Mouse (Mus musculus): Measurements from ENCODE around the gene Ints3.

Gene Ints3

GRCm38 (mm10) chr3:90389511-90390490 is 43.6 kb downstream of the Ints3 start, which contains the start of gene Slc27a3:
Slc27a3 (minus strand) TSS chr3:90389938.
- DNase-seq (ENCODE audit: low spot score), result peak; percentile 26

GRCm38 (mm10) chr3:90388726-90389510 is 44.5 kb downstream of the Ints3 start:
- peak; percentile 36 for DNase-seq (ENCODE audit: low spot score)

GRCm38 (mm10) chr3:90388192-90388591 is 45.2 kb downstream of the Ints3 start:
- DNase-seq (ENCODE audit: low spot score), result no peak

- no peak for DNase-seq (ENCODE audit: low spot score)
These were observed 45.9 kb downstream of the Ints3 start for GRCm38 (mm10) chr3:90387483-90387882.

- no peak for DNase-seq (ENCODE audit: low spot score)
These were observed 46.6 kb downstream of the Ints3 start for GRCm38 (mm10) chr3:90386817-90387216.

DNA sequence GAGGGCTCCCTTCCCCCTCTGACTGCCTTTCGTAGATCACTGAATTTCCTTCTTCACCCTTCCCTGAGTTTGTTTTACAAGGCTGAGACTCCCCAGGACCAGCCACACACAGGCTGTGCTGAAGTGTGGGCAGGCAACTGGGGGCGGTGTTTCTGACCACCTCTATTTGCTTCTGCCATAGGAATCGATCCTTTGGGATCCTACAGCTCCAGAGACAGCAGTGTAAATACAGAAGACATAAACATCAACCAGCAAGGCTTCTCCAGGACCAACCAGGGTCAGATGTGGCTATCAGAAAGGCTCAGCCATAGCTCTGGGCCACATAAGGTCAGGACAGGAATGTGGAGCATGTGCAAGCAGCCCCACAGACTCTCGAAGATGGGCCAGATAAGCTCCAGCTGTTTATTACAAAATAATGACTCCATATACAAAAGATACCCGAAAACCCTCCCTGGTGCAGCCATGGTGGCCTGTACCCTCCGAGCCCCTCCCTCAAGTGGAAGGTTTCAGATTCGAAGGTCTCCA is 48.5 kb downstream of the Ints3 start:
- no peak for DNase-seq (ENCODE audit: low spot score)

- DNase-seq (ENCODE audit: low spot score), result no peak
These were observed 49.7 kb downstream of the Ints3 start for GRCm38 (mm10) chr3:90383690-90384089.

DNA sequence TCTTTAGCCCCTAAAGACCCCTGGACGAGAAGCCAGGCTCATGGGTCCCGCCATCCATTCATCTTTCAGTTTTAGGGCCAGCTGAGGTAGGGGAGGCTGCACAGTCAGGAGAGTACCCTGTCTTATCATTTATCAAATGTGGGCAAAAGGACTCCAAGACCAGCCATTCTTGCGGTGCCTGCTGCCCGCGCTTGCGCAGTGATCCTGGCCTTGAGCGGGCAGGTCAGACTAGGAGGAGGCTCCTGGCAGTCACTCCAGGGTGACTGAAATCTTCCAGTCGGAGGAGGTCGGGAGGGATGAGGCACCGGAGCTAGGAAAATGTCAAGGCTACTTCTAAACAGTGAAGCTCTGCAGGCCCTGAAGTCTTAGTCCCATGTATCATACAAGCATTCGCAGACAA is 51.7 kb downstream of the Ints3 start:
- DNase-seq (ENCODE audit: low spot score), result no peak

DNA sequence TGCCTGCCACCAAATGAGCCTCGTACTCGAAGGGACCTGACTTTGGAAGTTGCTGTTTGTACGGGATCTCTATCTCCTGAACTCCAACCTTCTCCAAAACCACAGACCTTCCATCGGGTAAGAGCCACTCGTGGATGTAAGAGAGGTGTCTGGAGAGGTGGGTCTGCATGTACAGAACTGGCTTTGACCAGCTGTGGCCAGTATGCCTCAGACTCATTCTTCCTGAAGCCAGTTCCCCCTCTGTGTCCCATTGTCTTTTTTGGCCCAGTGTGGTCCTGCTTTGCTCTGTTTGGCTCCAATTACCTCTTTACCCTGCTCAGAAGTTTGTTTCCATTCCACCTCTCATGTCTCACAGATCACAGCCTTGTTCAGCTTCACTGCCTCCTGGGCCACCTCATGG is 54.9 kb downstream of the Ints3 start:
- no peak for DNase-seq (ENCODE audit: low spot score)

- no peak for DNase-seq (ENCODE audit: low spot score)
These were observed 57.2 kb downstream of the Ints3 start for GRCm38 (mm10) chr3:90376247-90376585.

- no peak for DNase-seq (ENCODE audit: low spot score)
These were observed 57.7 kb downstream of the Ints3 start for GRCm38 (mm10) chr3:90375562-90376246.

GRCm38 (mm10) chr3:90374368-90374767 is 59.1 kb downstream of the Ints3 start:
- DNase-seq (ENCODE audit: low spot score), result no peak

DNA sequence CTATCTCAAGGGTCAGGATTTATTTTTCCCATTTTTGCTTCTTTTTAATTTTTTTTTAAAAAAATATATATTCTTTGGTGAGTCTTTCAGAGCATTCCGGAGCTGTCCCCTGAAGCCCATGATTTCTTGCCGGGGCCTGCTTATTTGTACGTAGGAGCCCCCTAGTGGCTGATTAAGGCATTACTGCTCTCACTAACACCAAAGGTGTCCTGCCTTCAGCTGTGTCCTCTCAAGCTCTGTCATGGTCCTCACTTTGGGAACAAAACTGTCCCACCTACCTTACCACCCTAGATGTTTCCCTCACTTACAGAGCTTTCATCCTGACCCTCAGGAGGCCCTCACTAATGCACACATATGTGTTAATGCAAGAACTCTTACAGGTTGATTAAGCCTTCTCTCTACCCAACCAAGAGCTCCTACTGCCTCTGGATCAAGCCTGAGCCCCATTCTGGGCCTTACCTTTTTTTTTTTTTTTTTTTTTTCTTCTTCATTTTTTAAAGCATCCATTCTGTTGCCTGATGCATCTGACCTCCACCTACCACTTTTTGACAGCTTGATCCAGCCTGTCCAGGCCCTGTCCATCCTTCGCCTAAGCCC is 59.9 kb downstream of the Ints3 start:
- DNase-seq (ENCODE audit: low spot score), result peak; percentile 75

- no peak for DNase-seq (ENCODE audit: low spot score)
These were observed 60.6 kb downstream of the Ints3 start for GRCm38 (mm10) chr3:90372817-90373216.

GRCm38 (mm10) chr3:90371857-90372256 is 61.6 kb downstream of the Ints3 start:
- no peak for DNase-seq (ENCODE audit: low spot score)

DNA sequence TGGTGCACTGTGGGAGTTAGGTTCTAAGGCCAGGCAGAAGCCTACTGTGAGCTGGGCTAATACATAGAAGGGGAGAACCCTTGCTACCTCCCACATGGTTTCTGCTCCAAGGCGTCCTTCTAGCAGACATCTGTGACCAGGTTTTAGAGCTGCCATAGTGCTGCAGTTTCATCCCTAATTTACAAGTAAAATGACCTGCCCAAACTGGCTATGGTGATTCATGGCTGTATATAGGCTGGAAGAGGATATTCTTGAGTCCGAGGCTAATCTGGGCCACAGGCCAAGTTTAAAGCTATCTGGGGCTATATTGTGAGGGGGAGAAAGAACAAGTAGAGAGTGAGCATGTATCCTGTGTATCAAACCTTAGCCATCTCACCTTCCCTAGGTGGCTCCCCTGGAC is 64.4 kb downstream of the Ints3 start:
- no peak for DNase-seq (ENCODE audit: low spot score)

DNA sequence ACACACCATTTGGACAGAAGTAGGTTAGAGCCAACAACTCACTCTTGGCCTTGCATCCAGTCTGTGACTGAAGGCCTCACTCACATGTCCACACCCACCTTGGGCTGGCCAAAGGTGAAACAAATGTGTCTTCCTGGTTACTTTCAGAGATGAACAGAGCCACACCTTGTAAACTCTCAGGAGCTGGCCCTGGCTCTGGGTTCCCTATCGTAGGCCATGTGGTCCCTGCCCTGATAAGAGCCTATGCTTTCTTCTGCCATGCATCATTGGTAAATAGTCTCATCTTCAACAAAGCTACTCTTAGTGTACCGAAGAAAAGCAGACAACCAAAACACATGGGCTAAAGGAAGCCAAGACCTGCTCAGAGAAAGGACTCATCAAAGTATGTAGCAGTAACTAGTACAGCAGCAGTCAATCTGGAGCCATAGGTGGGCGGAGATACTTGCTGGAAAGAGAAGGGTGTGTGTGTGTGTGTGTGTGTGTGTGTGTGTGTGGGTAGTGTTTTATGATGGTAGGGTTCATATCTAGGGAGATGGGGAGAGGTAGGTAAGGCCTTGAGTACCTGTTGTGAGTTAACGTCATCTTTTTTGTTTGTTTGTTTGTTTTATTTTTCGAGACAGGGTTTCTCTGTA is 66.3 kb downstream of the Ints3 start:
- DNase-seq (ENCODE audit: low spot score), result no peak

DNA sequence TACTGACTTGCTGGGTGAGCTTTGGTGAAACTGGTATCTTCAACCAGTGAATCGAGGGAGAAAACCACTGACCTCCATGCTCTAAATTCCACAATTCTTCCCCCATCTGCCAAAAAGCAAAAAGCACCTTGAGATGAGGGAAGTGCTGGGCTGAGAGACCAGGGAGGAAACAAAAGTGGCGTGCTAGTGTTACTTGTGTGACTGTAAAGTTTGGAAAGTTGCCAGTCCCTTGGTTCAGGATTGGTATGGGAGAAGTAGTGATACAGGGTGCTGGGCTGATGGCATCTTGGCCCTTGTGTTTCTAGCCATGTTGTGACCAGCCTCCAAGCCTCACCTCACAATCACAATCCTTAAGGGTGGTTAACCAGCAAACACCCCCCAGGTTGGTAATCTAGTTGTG is 71.1 kb downstream of the Ints3 start:
- DNase-seq (ENCODE audit: low spot score), result no peak

DNA sequence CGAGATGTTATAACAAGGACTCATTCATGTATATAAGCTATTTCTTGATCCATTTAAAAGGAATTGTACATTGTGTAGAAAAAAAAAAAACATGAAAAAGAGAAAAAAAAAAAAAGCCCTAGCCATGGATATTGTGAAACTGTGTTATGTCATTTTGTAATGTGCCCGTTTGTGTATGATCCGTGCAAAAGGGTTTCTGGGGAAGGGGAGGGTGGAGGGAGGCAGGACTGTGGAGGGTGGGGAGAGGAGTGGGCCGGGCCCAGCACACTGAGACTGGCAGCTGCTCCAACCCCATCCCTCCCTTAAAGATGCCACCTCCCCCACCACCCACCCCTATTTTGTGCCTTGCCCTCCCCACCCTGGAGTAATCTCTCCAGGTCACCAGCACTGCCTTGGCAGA is 71.9 kb downstream of the Ints3 start:
- no peak for DNase-seq (ENCODE audit: low spot score)

- DNase-seq (ENCODE audit: low spot score), result no peak
These were observed 74.2 kb downstream of the Ints3 start for GRCm38 (mm10) chr3:90359230-90359629.

DNA sequence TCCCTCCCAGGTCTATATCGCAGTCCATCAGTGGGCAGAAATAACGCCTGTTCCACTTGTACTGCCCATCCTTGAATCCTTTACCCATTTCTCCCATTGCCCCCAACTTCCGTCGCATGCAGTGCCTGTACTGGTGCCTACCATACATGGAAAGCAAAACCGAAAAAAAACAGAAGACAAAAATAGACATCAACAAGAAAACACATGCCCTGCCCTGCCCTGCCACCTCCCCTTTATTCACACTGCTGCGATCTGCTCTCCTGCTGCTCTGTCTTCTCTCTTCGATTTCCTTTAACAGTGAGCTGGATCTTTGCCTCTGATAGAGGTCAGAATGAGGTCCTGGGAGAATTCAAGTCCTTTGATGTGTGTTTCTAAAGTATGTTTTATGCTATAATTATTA is 75.5 kb downstream of the Ints3 start:
- DNase-seq (ENCODE audit: low spot score), result no peak
